ENCODE assay signal across 12 mouse cellular contexts in genomic region chr11:107017339-107017886, GRCm38 (mm10).
"Had no signal": no experiment of that assay in that cellular context is flagged by ENCODE, and none has a peak within 500 bp of the region (broad histone marks: within the 10 kb centered on the region; RNA-seq: fewer than 3 reads in every experiment).

No protein-coding gene starts in this region.

- H3K27ac ChIP-seq: left cerebral cortex, adult 2 months; limb, embryonic 10.5 days; liver, embryonic 14.5 days; macrophage; neural tube, embryonic 13.5 days; stomach, embryonic 15.5 days had no signal

- DNase-seq: retina, postnatal 1 day; thymus, postnatal 4 days had no signal

- ATAC-seq: inflammation-experienced regulatory T-cells, adult 6 months; midbrain, embryonic 16.5 days had no signal

- H3K36me3 ChIP-seq: limb, embryonic 10.5 days; neural tube, embryonic 13.5 days; stomach, embryonic 15.5 days had no signal

- H3K4me1 ChIP-seq: neural tube, embryonic 13.5 days; stomach, embryonic 15.5 days had no signal

- H3K9me3 ChIP-seq: limb, embryonic 10.5 days; megakaryocyte, embryonic 14.5 days; neural tube, embryonic 13.5 days; stomach, embryonic 15.5 days had no signal

- H3K4me2 ChIP-seq: midbrain, embryonic 11.5 days; neural tube, embryonic 13.5 days; stomach, embryonic 15.5 days had no signal

- H3K4me3 ChIP-seq: left cerebral cortex, adult 2 months; limb, embryonic 10.5 days; megakaryocyte, embryonic 14.5 days; neural tube, embryonic 13.5 days; stomach, embryonic 15.5 days had no signal

- H3K9ac ChIP-seq: liver, embryonic 14.5 days; stomach, embryonic 15.5 days had no signal

- H3K27me3 ChIP-seq: neural tube, embryonic 13.5 days; stomach, embryonic 15.5 days had no signal
